Mouse (Mus musculus) duodenum, adult 2 months (tissue): Measurements from ENCODE around the gene Tep1. TPM values are rescaled to one million over a fixed set of nuclear protein-coding genes. Genes with fewer than 3 reads are reported as not detected.

ENCODE experiments used
- polyA plus RNA-seq: library from polyadenylated mRNA; depleted of rRNA; stranded (reverse); fragments of >200 nt; gene quantifications from 2 replicates; pipeline ENCODE4 v1.2.3, GENCODE M21; 2012; ENCODE audit warnings: low replicate concordance; rRNA removed

Gene Tep1
- 47.0 and 78.2 TPM in 2 replicates for polyA plus RNA-seq

GRCm38 (mm10) chr14:50869889-50870804 is at the start of gene Tep1:
Tep1 (minus strand) TSS chr14:50870560.

GRCm38 (mm10) chr14:50897374-50897765 is 27.0 kb upstream of the Tep1 start, which contains the start of gene Klhl33:
Klhl33 (minus strand) TSS chr14:50897507.

GRCm38 (mm10) chr14:50807487-50808072 is 62.8 kb downstream of the Tep1 start, which contains the start of the genes Ccnb1ip1 and Parp2:
Ccnb1ip1 (minus strand) TSS chr14:50807732.
Parp2 (plus strand) TSS chr14:50807841.

GRCm38 (mm10) chr14:50785251-50785637 is 85.1 kb downstream of the Tep1 start, which contains the start of gene Ttc5:
Ttc5 (minus strand) TSS chr14:50785519.

Other genes with a start within 250 kb of the Tep1 start
- gene Olfr745, start 231.2 kb downstream of the Tep1 start, polyA plus RNA-seq: not detected in 2 replicates
- gene Olfr746, start 223.5 kb downstream of the Tep1 start, polyA plus RNA-seq: not detected in 2 replicates
- not detected in 2 replicates for gene Olfr747, start 177.4 kb downstream of the Tep1 start, polyA plus RNA-seq
- not detected in 2 replicates for gene Olfr748, start 163.2 kb downstream of the Tep1 start, polyA plus RNA-seq
- not detected in 2 replicates for gene Olfr749, start 125.5 kb downstream of the Tep1 start, polyA plus RNA-seq
- 11.4 and 14.5 TPM in 2 replicates for gene Ttc5, start 85.0 kb downstream of the Tep1 start, polyA plus RNA-seq
- gene Ccnb1ip1, start 62.8 kb downstream of the Tep1 start, polyA plus RNA-seq: not detected in 2 replicates
- gene Parp2, start 62.7 kb downstream of the Tep1 start, polyA plus RNA-seq: 3.8 and 4.2 TPM in 2 replicates
- 1.1 and 1.4 TPM in 2 replicates for gene Klhl33, start 26.9 kb upstream of the Tep1 start, polyA plus RNA-seq
- gene Osgep, start 54.3 kb upstream of the Tep1 start, polyA plus RNA-seq: 59.8 and 114 TPM in 2 replicates
- gene Apex1, start 54.4 kb upstream of the Tep1 start, polyA plus RNA-seq: 9.8 and 11.7 TPM in 2 replicates
- gene Pip4p1, start 60.3 kb upstream of the Tep1 start, polyA plus RNA-seq: 51.5 and 99.7 TPM in 2 replicates
- gene Pnp, start 60.5 kb upstream of the Tep1 start, polyA plus RNA-seq: 36.3 and 64.3 TPM in 2 replicates
- gene Gm49342, start 74.0 kb upstream of the Tep1 start, polyA plus RNA-seq: 8.9 TPM in 1 of 2 replicates, not detected in the other
- gene Pnp2, start 85.4 kb upstream of the Tep1 start, polyA plus RNA-seq: 22.4 and 57.7 TPM in 2 replicates
- gene Rnase10, start 137.2 kb upstream of the Tep1 start, polyA plus RNA-seq: not detected in 2 replicates
- not detected in 2 replicates for gene Rnase9, start 171.3 kb upstream of the Tep1 start, polyA plus RNA-seq
- not detected in 2 replicates for gene Rnase11, start 179.6 kb upstream of the Tep1 start, polyA plus RNA-seq
- gene Rnase12, start 187.1 kb upstream of the Tep1 start, polyA plus RNA-seq: 0.21 TPM in 1 of 2 replicates, not detected in the other
- 0.09 TPM in 1 of 2 replicates, not detected in the other for gene Olfr750, start 203.9 kb upstream of the Tep1 start, polyA plus RNA-seq
- gene Rnase4, start 220.5 kb upstream of the Tep1 start, polyA plus RNA-seq: 73.0 and 83.3 TPM in 2 replicates
- gene Ang, start 220.6 kb upstream of the Tep1 start, polyA plus RNA-seq: 18.9 and 27.3 TPM in 2 replicates
- not detected in 2 replicates for gene Eddm3b, start 243.9 kb upstream of the Tep1 start, polyA plus RNA-seq